Mouse (Mus musculus) left cerebral cortex, postnatal 10 days (tissue): ENCODE data around the gene Chrm4. TPM values are rescaled to one million over a fixed set of nuclear protein-coding genes. Genes with fewer than 3 reads are reported as not detected.

Experiments used
- DNase-seq, 2 experiments: peaks; one replicate each; pipeline ENCODE4 v3.0.0; 2021 to 2022; ENCODE audit warnings: low spot score in 2 of 2, mixed read lengths in 1 of 2; ENCODE audit errors: extremely low spot score in 1 of 2
- intact Hi-C: fragments of 180-260 bp; cut with DNase I; formaldehyde crosslinking; loops from one replicate; pipeline ENCODE4 v1.15.1; 2025
- total RNA-seq, 2 experiments: library from RNA; stranded (reverse); gene quantifications; 2 replicates each; pipeline ENCODE4 v1.2.3; 2021

The Chrm4 gene
- 10 to 100 TPM; 29.6 to 33.0 TPM for total RNA-seq

DNA sequence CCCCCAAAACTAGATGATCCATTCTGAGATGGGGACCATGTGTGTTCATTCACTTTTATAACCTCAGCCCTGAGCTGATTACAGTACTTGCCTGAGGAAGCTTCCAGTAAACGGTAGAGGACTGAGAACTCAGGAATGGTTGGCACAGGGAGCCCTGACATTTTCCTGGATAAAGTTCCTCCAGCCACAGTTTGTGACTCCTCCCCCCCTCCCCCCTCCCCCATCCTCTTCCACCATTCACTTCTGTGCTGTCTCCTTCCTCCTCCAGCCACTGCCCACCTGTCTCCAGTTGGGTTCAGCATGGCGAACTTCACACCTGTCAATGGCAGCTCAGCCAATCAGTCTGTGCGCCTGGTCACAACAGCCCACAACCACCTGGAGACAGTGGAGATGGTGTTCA, at the start of gene Chrm4:
Gene Chrm4, plus strand, starts transcription at position 301 of the 400 bp plus-strand sequence.
- intact Hi-C loops = loop anchor here (10.0 kb wide), 1 partner anchor 252 kb away; no protein-coding TSS in a partner anchor
- no peak for DNase-seq

DNA sequence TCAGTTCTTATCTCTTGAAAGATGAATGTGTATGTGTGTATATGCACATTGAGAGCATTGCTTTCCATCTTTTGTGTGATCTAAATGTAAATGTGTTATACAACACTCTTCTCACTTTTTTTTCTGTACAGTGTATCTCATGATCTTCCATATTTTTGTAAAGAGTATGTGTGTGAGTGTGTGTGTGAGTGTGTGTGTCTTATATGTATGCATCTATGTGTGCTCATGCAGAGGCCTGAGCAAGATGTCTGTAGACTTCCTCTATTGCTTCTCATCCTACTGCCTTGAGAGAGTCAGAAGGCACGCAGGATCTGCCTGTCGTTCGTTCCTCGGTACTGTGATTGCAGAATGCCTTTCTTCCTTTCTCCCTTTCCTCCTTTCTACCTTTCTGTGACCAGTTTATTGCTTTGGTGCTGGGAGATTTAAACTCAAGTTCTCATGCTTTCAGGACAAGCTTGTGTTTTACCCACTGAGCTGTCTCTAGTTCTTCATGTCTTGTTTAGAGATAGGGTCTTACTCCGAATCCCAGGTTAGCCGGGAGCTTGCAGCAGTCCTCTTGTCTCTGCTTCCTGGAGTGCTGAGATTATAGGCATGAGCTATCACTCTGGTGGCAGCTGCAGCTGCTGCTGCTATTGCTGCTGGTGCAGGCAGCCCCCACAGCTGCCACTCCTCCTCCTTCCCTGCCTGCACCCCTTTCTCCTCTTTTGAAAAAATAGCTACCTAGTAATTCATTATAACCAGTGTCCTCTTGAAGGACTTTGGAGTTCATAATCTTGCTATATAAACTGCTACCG, 48.5 kb upstream of the Chrm4 start:
- intact Hi-C loops = no loop called here
- DNase-seq = no peak

DNA sequence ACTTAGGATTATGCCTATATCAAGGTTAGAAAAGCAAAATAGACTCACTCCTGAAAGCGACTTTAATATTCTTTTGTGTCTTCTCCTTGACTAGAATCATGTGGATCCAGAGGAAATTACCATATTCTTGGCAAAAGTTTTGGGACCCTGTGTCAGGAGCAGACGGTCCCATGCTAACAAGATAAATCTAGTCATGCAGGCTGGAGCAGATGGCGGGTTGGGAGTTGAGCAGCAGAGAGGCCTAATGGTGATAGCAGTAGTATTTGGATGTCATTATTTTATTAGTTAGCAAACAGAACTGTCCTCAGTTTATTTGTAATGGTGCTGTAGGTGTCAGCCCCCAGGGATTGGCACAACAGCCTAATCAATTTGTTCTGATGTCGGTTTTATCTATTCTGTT, 43.1 kb upstream of the Chrm4 start:
- no peak for DNase-seq
- intact Hi-C loops = no loop called here

DNA sequence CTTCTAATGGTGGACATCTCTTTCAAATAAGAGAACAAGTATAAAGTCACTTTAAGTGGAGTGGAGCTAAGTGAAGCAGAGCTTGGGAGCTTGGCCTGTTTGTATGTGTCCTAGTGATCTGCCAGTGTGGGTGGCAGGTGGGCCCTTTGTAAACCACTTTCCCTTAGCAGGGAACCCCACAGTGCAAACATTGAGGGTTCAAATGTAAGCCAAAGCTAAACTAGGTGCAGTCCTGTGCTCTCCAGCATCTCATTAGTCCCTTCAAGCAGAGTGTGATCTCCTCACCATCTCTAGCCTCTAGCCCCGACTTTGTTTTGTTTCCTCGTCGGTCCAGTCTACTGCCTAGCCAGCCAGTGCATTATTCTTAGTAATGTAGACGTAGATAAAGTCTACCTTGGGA, 42.4 kb upstream of the Chrm4 start:
- no peak for DNase-seq
- intact Hi-C loops = no loop called here

DNA sequence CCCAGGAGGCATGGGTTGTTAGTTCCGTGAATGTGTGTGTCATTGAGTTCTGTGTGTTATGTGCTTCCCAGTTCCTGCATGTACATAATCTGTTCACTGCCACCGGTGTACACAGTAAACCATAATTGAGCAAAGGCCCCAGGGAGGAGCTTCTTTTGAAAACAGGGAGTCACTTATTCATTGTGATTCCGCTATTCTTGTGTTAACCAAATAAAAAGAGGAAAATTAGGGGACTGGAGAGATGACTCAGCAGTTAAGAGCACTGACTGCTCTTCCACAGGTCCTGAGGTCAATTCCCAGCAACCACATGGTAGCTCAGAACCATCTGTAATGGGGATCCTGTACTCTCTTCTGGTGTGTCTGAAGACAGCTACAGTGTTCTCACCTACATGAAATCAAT, 32.3 kb upstream of the Chrm4 start:
- no peak for DNase-seq
- intact Hi-C loops = no loop called here

DNA sequence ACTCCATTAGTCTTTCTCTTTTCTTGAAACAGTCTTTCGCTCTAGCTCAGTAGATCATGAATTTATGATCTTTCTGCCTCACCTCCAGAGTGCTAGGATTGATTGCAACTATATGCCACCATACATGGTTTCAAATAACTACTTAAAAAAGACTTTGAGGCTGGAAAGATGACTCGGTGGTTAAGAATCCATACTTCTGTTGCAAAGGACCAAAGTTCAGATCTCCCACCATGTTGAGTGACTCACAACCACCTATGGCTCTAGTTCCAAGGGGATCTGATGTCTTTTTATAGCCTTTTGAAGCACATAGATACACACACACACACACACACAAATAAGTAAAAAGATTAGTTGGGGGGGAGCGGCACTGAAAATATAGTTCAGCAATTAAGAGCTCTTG, 31.6 kb upstream of the Chrm4 start:
- intact Hi-C loops = no loop called here
- DNase-seq = no peak

DNA sequence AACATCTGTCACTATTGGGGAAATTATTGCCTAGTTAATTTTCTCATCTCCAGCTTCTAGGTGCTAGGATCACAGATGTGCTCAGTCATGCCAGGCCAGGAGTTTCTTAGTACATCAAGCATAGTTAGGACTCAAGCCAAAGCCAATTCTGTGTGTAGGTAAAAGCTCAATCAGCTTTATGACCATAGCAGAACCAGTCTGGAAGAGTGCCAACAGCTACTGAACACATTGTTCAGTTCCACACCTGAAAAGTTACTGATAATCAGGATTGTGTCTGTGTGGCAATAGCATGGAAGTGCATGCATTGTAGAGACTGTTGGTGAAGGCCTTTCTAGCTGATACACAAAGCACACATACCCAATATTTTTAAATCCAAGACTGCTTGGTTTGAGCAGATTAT, 29.1 kb upstream of the Chrm4 start:
- no peak for DNase-seq
- intact Hi-C loops = no loop called here

DNA sequence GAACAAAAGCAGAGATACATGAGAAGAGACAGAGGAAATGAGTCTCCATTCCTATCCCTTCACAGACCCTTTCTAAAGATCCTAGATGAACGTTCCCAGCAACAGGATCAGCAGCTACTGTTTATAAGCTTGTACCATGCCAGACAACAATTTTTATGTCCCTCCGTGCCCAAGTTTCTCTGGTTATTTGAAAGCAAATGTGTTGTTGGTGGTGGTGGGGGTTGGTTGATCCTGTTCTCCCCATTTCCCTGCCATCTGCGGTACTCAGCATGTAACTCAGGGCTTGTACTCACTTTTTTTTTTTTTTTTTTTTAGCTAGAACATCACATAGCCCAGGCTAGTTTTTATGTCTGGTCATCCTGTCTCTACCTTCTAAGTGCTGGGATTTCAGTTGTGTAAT, 27.9 kb upstream of the Chrm4 start:
- DNase-seq = no peak
- intact Hi-C loops = no loop called here

DNA sequence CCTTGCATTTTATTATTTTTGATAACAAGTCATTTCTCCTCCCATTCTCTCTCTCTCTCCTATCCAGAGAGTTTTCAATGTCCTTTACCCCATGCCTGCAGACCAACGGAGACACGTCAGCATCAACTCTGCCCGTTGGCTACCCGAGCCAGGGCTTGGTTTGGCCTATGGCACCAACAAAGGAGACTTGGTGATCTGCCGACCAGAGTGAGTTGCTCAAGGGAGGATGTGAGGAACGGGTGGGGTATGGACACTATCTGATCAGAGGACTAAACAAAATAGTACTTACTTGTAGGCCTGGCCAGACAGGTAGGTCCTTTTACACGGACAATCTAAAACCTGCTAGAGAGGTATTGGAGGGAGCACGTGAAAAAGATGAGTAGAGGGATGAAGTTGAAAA, 26.6 kb upstream of the Chrm4 start:
- intact Hi-C loops = no loop called here
- DNase-seq = no peak

DNA sequence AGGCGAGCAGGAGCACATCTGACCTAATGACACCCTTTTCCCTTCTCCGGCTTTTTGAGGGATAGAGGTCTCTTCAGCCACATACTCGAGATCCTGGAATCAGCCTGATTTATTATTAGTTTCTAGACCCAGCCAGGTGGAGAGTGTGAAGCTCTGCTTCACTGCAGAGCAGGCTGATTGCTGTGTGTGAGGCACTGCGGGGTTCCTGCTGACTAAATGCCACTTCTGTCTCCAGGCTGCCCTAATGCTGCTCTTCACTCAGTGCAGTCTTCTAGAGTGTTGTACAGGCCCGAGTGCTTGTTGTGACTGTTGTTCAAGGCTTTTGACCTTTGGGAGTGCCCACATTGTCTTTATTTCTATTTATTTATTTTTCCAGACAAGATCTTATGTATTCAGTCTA, 24.7 kb upstream of the Chrm4 start:
- intact Hi-C loops = no loop called here
- DNase-seq = no peak

DNA sequence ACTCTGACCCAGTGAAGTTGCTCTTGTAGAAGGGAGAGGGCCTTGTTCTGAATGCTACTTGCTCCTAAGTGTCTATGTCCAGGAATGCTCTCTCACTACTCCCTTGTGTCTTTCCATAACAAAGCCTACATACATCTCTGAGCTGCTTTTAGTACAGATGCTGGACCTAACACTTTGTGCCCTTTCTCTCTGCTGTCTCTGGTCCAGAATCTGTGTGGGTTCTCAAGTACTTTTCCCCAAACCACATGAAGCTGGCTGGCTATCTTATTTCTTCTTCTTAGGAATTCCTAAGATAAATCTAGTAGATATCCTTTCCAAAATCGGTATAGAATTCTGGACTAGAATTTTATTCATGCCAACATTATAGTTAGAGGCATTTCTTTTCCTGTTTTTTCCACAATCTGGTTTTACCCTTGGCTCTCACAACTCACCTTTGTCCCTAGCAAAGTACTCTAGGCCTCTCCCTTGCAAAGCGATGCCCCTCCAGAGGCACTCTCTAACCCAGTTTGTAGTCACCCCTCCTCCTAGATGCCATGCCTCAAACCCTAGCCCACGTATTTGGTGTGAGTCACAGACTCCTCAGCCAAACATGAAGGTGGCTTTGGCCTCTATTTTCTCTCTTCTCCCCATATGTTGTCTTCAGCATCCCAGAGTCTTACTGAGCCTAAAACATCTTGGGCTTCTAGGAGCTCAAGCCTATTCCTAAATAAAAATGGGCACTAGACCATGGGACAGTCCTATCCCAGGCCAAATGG, 23.7 kb upstream of the Chrm4 start:
- no peak for DNase-seq
- intact Hi-C loops = no loop called here

DNA sequence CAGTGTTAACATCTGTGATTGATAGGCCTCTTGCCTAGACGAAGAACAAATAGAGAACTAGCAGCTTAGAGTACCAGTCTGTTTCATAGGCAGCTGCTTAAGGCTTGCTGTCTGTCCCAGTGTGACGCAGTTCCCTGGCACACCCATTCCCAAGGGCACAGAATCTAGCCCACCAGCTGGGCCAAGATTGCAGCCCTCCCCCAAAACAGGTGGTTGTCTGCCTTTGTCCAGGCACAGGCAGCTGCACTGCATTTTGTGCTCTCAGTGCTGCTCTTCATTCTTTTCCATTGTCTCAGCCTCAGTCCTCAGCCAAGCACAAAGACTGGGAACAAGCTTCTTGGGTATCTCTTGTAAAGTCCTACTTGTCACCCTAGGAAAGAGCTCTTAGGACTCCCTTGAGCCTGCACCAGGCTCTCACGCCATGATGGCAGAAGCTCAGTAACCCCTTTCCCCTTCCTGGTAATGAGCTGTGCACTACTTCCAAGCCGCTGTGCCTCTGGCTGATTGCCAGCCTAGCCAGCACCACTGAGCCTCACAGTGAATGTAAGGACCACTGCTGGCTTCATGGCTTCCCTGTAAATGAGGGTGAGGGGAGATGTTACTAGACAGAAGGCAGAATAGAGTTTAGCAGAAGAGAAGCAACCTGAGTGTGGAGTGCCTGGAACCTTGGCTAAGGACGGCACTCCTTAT, 22.3 kb upstream of the Chrm4 start:
- intact Hi-C loops = no loop called here
- DNase-seq = peak in 1 of 2 experiments; percentile 46

DNA sequence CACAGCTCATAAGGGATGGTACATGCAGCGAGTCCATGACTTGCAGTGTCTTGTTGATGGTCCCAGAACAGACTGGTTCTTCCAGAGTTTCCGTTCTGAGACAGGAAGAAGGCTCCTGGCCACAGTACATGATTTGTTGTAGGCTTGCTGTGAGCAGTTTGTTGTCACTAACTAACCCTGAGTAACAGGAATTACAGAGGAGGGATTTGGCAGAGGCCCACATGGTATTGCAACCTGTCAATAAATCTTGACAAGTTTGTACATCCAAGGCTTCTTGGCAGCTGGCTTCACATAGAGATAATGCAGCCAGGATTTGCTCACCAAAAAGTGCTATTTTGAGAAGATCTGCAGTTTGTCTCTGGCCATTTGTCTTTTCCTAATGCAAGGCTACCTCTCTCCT, 20.9 kb upstream of the Chrm4 start:
- DNase-seq = no peak
- intact Hi-C loops = no loop called here

DNA sequence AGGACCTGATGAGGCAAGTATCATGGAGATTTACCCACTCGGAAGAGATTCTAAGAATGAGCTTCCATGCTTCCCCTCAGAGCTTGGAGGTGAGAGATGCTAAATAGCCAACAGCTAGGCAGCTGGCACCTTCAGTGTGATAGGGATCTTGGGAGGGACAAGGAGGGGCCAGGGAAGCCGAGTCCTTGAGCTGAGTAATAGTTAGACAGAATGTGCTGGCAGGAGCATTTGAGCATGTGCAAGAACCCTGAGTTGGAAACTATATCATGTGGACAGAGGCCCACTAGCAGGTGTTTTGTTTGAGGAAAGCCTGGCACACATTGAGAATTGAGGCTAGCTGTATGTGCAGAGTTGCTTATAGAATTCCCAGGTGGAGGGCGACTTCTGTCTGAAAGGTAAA, 14.4 kb upstream of the Chrm4 start:
- no peak for DNase-seq
- intact Hi-C loops = no loop called here

DNA sequence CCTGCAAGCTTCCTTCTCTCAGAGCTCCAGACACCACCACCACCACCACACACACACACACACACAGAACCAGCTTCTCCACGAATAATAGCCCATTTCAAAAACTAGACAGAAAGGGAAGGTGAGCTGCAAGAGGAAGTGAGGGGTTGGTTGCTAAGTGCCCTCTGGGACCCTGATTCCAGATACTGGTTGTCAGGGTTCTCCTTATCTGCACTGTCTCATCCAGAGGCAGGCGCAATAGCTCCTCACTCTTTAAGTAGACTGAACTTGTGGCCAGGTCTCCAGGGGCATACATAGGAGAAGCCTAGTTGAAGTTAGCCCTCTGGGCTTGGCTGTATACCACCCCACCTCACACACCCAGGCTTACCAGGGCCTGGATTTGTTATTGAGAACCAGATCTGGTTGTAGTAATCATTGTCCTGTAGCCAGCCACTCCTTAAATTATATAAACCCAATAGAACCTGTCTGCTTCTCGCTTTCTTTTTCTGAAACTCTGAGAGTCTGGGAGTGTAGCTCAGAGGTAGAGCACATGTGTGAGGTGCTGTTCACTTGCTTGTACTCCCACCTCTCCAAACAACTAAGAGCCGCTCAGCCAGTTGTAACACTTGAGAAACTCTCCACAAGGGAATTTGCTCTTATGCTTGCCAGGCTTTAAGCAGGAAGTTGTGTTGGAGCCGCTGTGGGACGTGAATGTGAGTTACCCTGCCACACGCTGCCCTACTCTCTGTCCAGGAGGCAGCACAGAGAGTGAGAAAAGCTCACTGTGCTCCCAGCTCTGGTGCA, 13.5 kb upstream of the Chrm4 start:
- no peak for DNase-seq
- intact Hi-C loops = no loop called here

DNA sequence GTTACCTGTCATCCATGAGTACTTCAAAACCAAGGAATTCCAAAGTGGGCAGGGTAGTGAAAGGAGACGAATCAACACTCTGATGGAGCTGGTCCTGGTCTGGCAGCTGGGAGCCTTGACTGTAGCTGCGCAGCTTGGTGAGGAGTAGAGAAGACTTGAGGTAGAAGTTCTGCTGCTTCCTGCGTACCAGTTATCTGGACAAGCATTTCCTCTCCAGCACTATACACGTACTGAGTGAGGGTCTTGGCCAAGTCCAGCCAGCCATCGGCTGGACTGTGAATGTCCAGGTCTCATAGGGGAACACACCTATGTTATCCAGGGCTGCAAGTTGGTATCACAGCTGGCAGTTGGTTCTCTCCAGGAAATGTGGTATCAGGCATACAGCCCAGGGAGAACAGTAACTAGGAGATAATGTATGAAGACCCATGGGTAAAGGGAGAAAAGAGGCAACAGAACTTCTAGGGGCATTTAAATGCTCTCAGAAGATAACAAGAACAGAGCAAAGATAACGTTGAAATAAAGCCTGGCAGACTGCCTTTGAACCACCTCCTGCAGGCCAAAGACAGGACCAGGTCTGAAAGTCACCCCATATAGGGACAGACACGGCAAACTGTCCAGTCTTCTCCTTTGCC, 10.6 kb upstream of the Chrm4 start:
- DNase-seq = no peak
- intact Hi-C loops = no loop called here

DNA sequence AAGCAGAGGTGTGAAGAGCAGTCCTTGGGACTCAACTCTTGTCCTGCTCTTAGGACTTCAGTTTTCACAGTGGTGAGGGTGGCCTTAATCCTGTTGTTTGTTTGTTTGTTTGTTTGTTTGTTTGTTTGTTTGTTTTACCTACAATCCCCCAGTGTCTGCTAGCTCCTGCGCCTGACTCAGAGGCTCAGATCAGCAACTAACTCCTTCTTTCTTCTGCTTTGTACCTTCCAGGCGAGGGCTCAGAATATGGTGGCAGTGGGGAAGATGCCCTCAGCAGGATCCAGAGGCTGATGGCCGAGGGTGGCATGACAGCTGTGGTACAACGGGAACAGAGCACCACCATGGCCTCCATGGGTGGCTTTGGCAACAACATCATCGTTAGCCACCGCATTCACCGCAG, 10.0 kb upstream of the Chrm4 start:
- no peak for DNase-seq
- intact Hi-C loops = no loop called here

DNA sequence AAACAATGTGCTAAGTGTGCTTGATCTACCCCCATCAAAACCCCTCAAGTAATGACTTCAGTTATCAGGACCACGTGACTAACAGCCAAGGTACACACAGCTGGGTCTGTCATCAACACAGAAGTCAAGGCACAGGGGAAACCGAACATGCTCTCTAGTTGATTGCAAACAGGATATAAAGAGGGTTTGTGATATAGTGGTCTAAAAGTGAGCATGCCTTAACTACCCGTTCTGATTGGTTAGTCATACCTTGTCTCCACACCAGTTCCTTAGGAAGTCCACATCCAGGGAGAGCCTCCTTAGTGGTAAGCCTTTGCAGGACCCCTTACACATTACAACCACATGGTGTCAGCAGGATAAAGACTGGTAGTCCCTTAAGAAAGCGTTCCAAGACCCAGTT, 6.9 kb upstream of the Chrm4 start:
- no peak for DNase-seq
- intact Hi-C loops = loop anchor here (5.0 to 10.0 kb wide), 2 partner anchors 138 to 245 kb away; no protein-coding TSS in a partner anchor
